Mouse (Mus musculus): ENCODE measurements around the gene AC140267.1.

GRCm38 (mm10) chr15:80257602-80258239 lies 22.1 kb downstream of the AC140267.1 start:
- TF ChIP-seq POLR2A (IDR thresholded peaks at IDR 0.05; ENCODE audit: control insufficient read depth, low read depth, low read length) = no peak
- TF ChIP-seq CTCF (IDR thresholded peaks at IDR 0.05; ENCODE audit: control insufficient read depth, insufficient read depth, insufficient replicate concordance, low read depth, low read length) = no peak

Data from testis, adult 2 months (tissue).